Mouse (Mus musculus): ENCODE measurements around the gene Nus1. TPM values are rescaled to one million over a fixed set of nuclear protein-coding genes. Genes with fewer than 3 reads are reported as not detected.

Nus1 gene
- polyA plus RNA-seq, 1 experiment from 2014 or later: 14.4 TPM

- Histone ChIP-seq H3K4me1 (ENCODE audit: control insufficient read depth, insufficient read depth, low read length) (no peaks in the 10 kb centered on the region), H3K9ac (ENCODE audit: low read length) (no peak overlapping the region), H3K27me3 (ENCODE audit: control insufficient read depth, insufficient read depth, low read length) (no peaks in the 10 kb centered on the region), H3K4me3 (ENCODE audit: low read depth, low read length) (no peak overlapping the region), H3K27ac (ENCODE audit: low read depth, low read length) (no peak overlapping the region), H3K9me3 (ENCODE audit: control insufficient read depth, low read length) (no peaks in the 10 kb centered on the region), H3K36me3 (ENCODE audit: control insufficient read depth, insufficient read depth, low read length) (no peaks in the 10 kb centered on the region), H3K4me2 (ENCODE audit: low read depth) (no peak overlapping the region)
- WGBS: 68% methylated on average over 3 of the region's 3 CpGs
- ATAC-seq (ENCODE audit: insufficient read depth, low FRiP score, low TSS enrichment) (no peak), DNase-seq (ENCODE audit: low spot score) (no peak)
Measured at GRCm38 (mm10) chr10:52399722-52400121, 17.6 kb upstream of the Nus1 start.

- Histone ChIP-seq H3K4me2 (ENCODE audit: low read depth) (no peak overlapping the region), H3K27ac (ENCODE audit: low read depth, low read length) (no peak overlapping the region), H3K27me3 (ENCODE audit: control insufficient read depth, insufficient read depth, low read length) (no peaks in the 10 kb centered on the region), H3K9me3 (ENCODE audit: control insufficient read depth, low read length) (no peaks in the 10 kb centered on the region), H3K4me1 (ENCODE audit: control insufficient read depth, insufficient read depth, low read length) (no peaks in the 10 kb centered on the region), H3K36me3 (ENCODE audit: control insufficient read depth, insufficient read depth, low read length) (no peaks in the 10 kb centered on the region), H3K4me3 (ENCODE audit: low read depth, low read length) (no peak overlapping the region), H3K9ac (ENCODE audit: low read length) (no peak overlapping the region)
- ATAC-seq (ENCODE audit: insufficient read depth, low FRiP score, low TSS enrichment) (no peak), DNase-seq (ENCODE audit: low spot score) (no peak)
- WGBS: 88% methylated on average over 13 of the region's 13 CpGs
Measured at GRCm38 (mm10) chr10:52405160-52405559, 12.2 kb upstream of the Nus1 start.

DNA sequence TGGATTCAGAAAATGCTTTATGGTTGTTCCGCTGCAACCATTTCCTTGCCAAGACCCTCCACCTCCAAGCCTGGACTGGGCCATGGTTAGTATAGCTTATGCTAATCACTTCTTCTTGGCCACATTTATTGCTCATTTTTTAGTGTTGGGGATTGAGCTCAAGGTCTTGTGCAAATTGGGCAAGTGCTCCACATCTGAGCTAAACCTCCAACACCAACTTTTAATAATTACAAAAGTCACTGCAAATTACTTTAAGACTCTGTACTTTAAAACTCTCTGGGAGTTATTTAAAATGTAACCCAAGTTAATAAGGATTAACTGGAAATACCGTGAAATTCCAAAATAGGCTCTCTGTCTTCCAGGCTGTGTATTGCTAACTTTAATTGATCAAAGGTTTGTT is 9.8 kb upstream of the Nus1 start:
- 91% methylated on average over 2 of the region's 2 CpGs for WGBS
- H3K27me3 ChIP-seq (ENCODE audit: control insufficient read depth, insufficient read depth, low read length): no peaks in the 10 kb centered on the region
- no peak overlapping the region for H3K4me3 ChIP-seq (ENCODE audit: low read depth, low read length)
- H3K9me3 ChIP-seq (ENCODE audit: control insufficient read depth, low read length): no peaks in the 10 kb centered on the region
- no peak overlapping the region for H3K4me2 ChIP-seq (ENCODE audit: low read depth)
- DNase-seq (ENCODE audit: low spot score) (no peak), ATAC-seq (ENCODE audit: insufficient read depth, low FRiP score, low TSS enrichment) (no peak)
- H3K4me1 ChIP-seq (ENCODE audit: control insufficient read depth, insufficient read depth, low read length): no peaks in the 10 kb centered on the region
- no peak overlapping the region for H3K27ac ChIP-seq (ENCODE audit: low read depth, low read length)
- no peaks in the 10 kb centered on the region for H3K36me3 ChIP-seq (ENCODE audit: control insufficient read depth, insufficient read depth, low read length)
- no peak overlapping the region for H3K9ac ChIP-seq (ENCODE audit: low read length)

GRCm38 (mm10) chr10:52415020-52415419 is 2.3 kb upstream of the Nus1 start:
- Histone ChIP-seq H3K4me2 (ENCODE audit: low read depth) (no peak overlapping the region), H3K27ac (ENCODE audit: low read depth, low read length) (no peak overlapping the region), H3K4me3 (ENCODE audit: low read depth, low read length) (no peak overlapping the region), H3K9me3 (ENCODE audit: control insufficient read depth, low read length) (no peaks in the 10 kb centered on the region), H3K9ac (ENCODE audit: low read length) (no peak overlapping the region), H3K4me1 (ENCODE audit: control insufficient read depth, insufficient read depth, low read length) (peaks cover 10% of the 10 kb centered on the region; the same call in 1 of the 2 replicates), H3K27me3 (ENCODE audit: control insufficient read depth, insufficient read depth, low read length) (no peaks in the 10 kb centered on the region), H3K36me3 (ENCODE audit: control insufficient read depth, insufficient read depth, low read length) (no peaks in the 10 kb centered on the region)
- ATAC-seq (ENCODE audit: insufficient read depth, low FRiP score, low TSS enrichment): no peak
- 78% methylated on average over 2 of the region's 2 CpGs for WGBS
- DNase-seq (ENCODE audit: low spot score): no peak

GRCm38 (mm10) chr10:52416458-52416857 is 889 bp upstream of the Nus1 start:
- Histone ChIP-seq H3K27me3 (ENCODE audit: control insufficient read depth, insufficient read depth, low read length) (no peaks in the 10 kb centered on the region), H3K9ac (ENCODE audit: low read length) (no peak overlapping the region; the same call in 1 of the 2 replicates), H3K9me3 (ENCODE audit: control insufficient read depth, low read length) (no peaks in the 10 kb centered on the region), H3K4me2 (ENCODE audit: low read depth) (no peak overlapping the region; the same call in 1 of the 2 replicates), H3K4me1 (ENCODE audit: control insufficient read depth, insufficient read depth, low read length) (peaks cover 10% of the 10 kb centered on the region; the same call in 1 of the 2 replicates), H3K27ac (ENCODE audit: low read depth, low read length) (no peak overlapping the region), H3K4me3 (ENCODE audit: low read depth, low read length) (no peak overlapping the region), H3K36me3 (ENCODE audit: control insufficient read depth, insufficient read depth, low read length) (no peaks in the 10 kb centered on the region)
- ATAC-seq (ENCODE audit: insufficient read depth, low FRiP score, low TSS enrichment): no peak
- no peak for DNase-seq (ENCODE audit: low spot score)
- WGBS: 74% methylated on average over 2 of the region's 2 CpGs

DNA sequence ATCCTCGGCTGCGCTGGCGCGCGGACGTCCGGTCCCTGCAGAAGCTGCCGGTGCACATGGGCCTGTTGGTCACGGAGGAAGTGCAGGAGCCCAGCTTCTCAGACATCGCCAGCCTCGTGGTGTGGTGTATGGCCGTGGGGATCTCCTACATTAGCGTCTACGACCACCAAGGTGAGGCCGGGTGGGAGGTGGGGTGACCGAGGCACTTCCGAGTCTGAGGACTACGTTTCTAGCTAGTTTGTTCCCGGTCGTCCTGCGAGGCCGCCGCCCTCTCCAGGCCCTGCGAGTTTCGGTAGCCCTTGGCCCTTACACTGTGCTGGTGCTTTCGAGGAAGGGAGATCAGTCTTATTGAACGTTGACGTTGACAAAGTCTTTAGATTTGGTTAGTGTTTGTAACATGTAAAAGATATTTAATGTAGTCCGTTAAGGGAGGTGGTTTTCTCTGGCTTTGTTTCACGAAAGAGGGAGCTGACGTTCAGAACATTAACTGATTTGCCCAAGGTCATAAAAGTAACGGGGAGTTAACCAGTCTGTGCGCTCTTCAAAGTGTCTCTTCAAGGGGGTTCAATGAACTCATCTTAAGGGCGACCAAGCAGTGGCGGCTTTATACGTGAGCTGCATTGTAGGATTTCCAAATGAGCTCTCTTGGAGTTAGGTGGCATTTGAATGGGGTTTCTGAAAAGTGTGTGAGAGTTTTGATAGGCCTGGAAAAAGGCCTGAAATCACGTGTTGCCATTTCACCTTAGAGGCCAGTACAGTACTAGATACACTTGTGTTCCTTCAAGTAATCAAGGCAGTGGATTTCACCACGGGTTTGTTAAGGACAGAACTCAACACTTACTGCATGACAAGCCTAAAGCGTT is 882 bp downstream of the Nus1 start:
- no peaks in the 10 kb centered on the region for H3K36me3 ChIP-seq (ENCODE audit: control insufficient read depth, insufficient read depth, low read length)
- peak overlapping the region; percentile 43 for H3K4me2 ChIP-seq (ENCODE audit: low read depth)
- peak overlapping the region; percentile 95 for H3K9ac ChIP-seq (ENCODE audit: low read length)
- peak; percentile 11 for DNase-seq (ENCODE audit: low spot score)
- peak; percentile 64 for ATAC-seq (ENCODE audit: insufficient read depth, low FRiP score, low TSS enrichment)
- H3K4me1 ChIP-seq (ENCODE audit: control insufficient read depth, insufficient read depth, low read length): peaks cover 10% of the 10 kb centered on the region; the same call in 1 of the 2 replicates
- 2% methylated on average over 39 of the region's 39 CpGs for WGBS
- peak overlapping the region; percentile 81 for H3K27ac ChIP-seq (ENCODE audit: low read depth, low read length)
- peak overlapping the region; percentile 74 for H3K4me3 ChIP-seq (ENCODE audit: low read depth, low read length)
- H3K27me3 ChIP-seq (ENCODE audit: control insufficient read depth, insufficient read depth, low read length): no peaks in the 10 kb centered on the region
- no peaks in the 10 kb centered on the region for H3K9me3 ChIP-seq (ENCODE audit: control insufficient read depth, low read length)

- Histone ChIP-seq H3K27ac (ENCODE audit: low read depth, low read length) (no peak overlapping the region), H3K4me2 (ENCODE audit: low read depth) (peak overlapping the region; percentile 43), H3K9ac (ENCODE audit: low read length) (peak overlapping the region; percentile 95), H3K4me3 (ENCODE audit: low read depth, low read length) (peak overlapping the region; percentile 74), H3K9me3 (ENCODE audit: control insufficient read depth, low read length) (no peaks in the 10 kb centered on the region), H3K27me3 (ENCODE audit: control insufficient read depth, insufficient read depth, low read length) (no peaks in the 10 kb centered on the region), H3K4me1 (ENCODE audit: control insufficient read depth, insufficient read depth, low read length) (peaks cover 10% of the 10 kb centered on the region; the same call in 1 of the 2 replicates), H3K36me3 (ENCODE audit: control insufficient read depth, insufficient read depth, low read length) (no peaks in the 10 kb centered on the region)
- DNase-seq (ENCODE audit: low spot score) (no peak), ATAC-seq (ENCODE audit: insufficient read depth, low FRiP score, low TSS enrichment) (no peak)
- 53% methylated on average over 5 of the region's 5 CpGs for WGBS
Measured at GRCm38 (mm10) chr10:52418931-52419330, 1.6 kb downstream of the Nus1 start.

DNA sequence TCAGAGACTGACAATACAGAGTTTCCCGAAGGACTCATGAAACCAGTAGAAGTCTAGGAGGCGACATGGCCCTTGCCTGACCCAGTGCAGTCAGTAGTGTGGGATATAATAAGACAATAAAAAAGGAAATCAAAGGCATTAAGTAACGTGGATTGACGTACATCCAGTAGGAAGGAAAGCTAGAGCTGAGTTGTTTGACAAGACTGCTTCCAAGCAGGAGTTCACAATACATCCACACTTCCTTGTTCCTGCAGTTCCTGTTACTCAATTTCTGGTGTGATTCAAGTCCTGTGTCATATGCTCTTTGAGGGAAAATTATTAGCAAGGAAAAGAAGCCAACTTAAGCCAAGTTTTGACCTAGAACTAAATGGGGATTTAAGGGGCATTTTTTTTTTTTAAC is 2.1 kb downstream of the Nus1 start:
- DNase-seq (ENCODE audit: low spot score) (no peak), ATAC-seq (ENCODE audit: insufficient read depth, low FRiP score, low TSS enrichment) (no peak)
- no peaks in the 10 kb centered on the region for H3K9me3 ChIP-seq (ENCODE audit: control insufficient read depth, low read length)
- peak overlapping the region; percentile 74; the same call in 1 of the 2 replicates for H3K4me3 ChIP-seq (ENCODE audit: low read depth, low read length)
- H3K36me3 ChIP-seq (ENCODE audit: control insufficient read depth, insufficient read depth, low read length): no peaks in the 10 kb centered on the region
- no peak overlapping the region for H3K27ac ChIP-seq (ENCODE audit: low read depth, low read length)
- 62% methylated on average over 4 of the region's 4 CpGs for WGBS
- H3K27me3 ChIP-seq (ENCODE audit: control insufficient read depth, insufficient read depth, low read length): no peaks in the 10 kb centered on the region
- no peak overlapping the region for H3K9ac ChIP-seq (ENCODE audit: low read length)
- peaks cover 10% of the 10 kb centered on the region; the same call in 1 of the 2 replicates for H3K4me1 ChIP-seq (ENCODE audit: control insufficient read depth, insufficient read depth, low read length)
- H3K4me2 ChIP-seq (ENCODE audit: low read depth): peak overlapping the region; percentile 43

GRCm38 (mm10) chr10:52420526-52420925 is 3.2 kb downstream of the Nus1 start:
- Histone ChIP-seq H3K4me2 (ENCODE audit: low read depth) (no peak overlapping the region), H3K36me3 (ENCODE audit: control insufficient read depth, insufficient read depth, low read length) (no peaks in the 10 kb centered on the region), H3K9ac (ENCODE audit: low read length) (no peak overlapping the region), H3K27ac (ENCODE audit: low read depth, low read length) (no peak overlapping the region), H3K4me3 (ENCODE audit: low read depth, low read length) (no peak overlapping the region), H3K27me3 (ENCODE audit: control insufficient read depth, insufficient read depth, low read length) (no peaks in the 10 kb centered on the region), H3K4me1 (ENCODE audit: control insufficient read depth, insufficient read depth, low read length) (peaks cover 10% of the 10 kb centered on the region; the same call in 1 of the 2 replicates), H3K9me3 (ENCODE audit: control insufficient read depth, low read length) (no peaks in the 10 kb centered on the region)
- 88% methylated on average over 1 of the region's 1 CpGs for WGBS
- DNase-seq (ENCODE audit: low spot score): no peak
- no peak for ATAC-seq (ENCODE audit: insufficient read depth, low FRiP score, low TSS enrichment)

Data from neural tube, embryonic 11.5 days (tissue).